Mouse (Mus musculus) bone marrow macrophage, adult 2 months (primary cell): Measurements from ENCODE around the gene Dpp8.

ENCODE experiments used
- CTCF ChIP-seq: IDR thresholded peaks from 2 replicates; pipeline ENCODE4 v1.5.1; 2012; ENCODE audit warnings: low read depth, mild to moderate bottlenecking, low read length, moderate library complexity
- POLR2A ChIP-seq: IDR thresholded peaks from 2 replicates; pipeline ENCODE4 v1.6.1; 2012; ENCODE audit warnings: mild to moderate bottlenecking, low read depth, low read length, borderline replicate concordance

DNA sequence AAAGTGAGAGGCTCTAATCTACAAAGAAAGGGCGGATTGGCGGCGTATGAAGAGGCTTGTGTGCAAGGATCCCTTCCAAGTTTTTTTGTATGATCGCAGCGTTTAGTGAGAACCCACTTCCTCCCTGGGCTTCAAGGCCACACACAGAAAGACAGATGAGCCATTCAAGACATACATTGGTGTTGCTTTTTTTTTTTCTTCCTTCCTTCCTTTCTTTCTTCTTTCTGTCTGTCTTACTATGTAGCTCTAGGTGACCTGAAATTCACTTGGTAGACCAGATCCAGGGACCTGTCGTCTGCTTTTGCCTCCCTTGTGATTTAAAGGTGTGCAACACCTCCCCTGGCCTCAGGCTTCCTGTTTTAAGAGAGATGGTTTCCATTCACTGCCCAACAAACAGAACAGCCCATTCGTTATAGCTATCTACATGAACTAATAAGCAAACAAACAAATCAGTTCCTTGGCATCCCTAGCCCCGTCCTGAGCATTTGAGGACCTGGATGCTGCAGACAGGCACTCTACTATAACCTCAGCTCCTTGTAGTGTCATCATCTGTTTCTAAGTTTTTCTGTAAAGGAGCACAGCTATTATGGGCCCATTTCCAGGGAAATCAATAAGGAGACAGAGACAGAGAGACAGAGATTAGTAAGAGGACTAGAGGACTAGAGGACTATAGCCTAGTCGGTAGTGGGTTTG lies 10.2 kb upstream of the Dpp8 start:
- no peak for TF ChIP-seq CTCF
- TF ChIP-seq POLR2A, result no peak
